Mouse (Mus musculus) T-helper 2 cell (primary cell): Measurements from ENCODE around the gene Dynlrb2.

Source experiments
- in situ Hi-C: fragments of 300-600 bp; cut with MboI, MseI; formaldehyde crosslinking; loops from one replicate; pipeline ENCODE4 v1.15.1; 2025; ENCODE audit warnings: high pct_unique_total_duplicates

Gene Dynlrb2

DNA sequence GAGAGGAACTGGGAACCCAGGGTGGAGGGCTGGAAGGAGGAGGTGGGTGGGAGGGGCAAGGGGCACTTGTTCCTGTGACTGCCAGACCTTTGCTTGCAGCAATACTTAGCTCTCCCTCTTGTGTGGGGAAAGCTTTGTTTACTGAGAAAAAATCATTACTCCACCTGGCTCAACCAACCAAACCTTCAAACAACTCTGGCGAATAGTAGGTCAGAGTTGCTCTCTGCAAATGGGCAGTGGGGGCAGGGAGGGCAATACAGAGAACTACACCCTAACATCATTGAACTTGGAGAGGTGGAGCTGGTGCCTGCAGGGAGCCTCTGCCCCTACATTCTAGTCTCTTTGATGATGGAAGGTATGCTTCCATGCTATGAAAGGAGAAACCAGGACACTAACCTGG is 35.4 kb downstream of the Dynlrb2 start:
- in situ Hi-C loops: no loop called here

GRCm38 (mm10) chr8:116542842-116543241 is 38.1 kb downstream of the Dynlrb2 start:
- in situ Hi-C loops: no loop called here

DNA sequence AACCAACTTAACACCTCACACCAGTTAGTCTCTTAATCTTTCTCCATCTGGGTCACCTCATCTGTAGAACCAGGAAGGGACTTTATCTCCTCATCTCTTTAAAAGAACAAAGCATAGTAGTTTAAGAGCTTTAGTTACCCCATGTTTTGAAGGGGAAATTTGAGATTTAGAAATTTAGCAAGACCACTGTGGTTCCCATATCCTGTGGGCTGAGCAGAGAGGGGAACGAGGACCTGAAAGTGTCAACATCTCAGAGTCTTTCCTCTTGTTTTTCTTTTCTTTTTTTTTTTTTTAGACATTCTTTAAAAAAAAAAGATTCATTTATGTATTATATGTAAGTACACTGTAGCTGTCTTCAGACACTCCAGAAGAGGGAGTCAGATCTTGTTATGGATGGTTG is 38.6 kb downstream of the Dynlrb2 start:
- in situ Hi-C loops: no loop called here

DNA sequence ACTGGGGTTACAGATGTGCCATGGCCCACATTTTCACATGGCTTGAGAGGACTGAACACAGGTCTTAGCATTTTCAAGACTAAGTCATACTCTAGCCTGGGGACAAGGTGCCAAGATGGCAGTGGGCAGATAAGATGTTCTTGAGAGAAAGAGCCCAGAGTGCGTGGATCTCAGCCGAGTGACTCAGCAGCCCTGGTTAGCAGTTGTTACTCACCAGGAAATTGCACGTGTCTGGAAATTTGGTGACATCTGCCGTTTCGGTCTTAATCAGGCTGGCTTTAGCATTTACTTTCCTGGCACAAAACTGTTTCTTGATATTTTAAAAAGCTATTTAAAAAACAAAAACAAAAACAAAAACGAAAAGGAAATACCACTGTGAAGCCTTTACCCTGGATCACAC is 47.5 kb downstream of the Dynlrb2 start:
- in situ Hi-C loops: no loop called here

- in situ Hi-C loops: no loop called here
Observed at GRCm38 (mm10) chr8:116552778-116553177, 48.0 kb downstream of the Dynlrb2 start.
